Mouse (Mus musculus) 3T3-L1 (cell line): ENCODE results near the gene Fam124b.

Experiments used
- DNase-seq: peaks from one replicate; pipeline ENCODE4 v3.0.0-alpha.2; 2015; ENCODE audit warnings: low read depth, low spot score

Gene Fam124b

DNA sequence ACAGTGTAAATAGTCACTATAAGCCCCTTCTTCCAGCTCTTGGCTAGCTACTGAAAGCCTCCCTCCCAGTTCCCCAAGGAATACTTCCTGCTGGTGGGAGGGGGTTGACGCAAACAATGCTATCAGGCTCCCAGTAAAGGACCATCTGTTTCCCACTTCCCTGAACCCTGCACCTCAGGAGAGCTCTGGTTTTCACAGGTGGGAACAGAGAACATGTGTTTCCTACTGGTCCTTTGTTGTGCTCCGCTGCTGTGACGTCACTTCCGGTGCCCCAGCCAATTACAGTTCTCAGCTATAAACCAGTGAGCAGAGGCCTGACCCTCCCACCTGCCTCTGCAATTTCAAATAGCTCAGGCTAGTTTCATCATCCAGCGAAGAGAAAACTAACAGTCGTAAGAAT lies at the start of gene Fam124b:
TSS of gene Fam124b (minus strand) at position 206 of the 400 bp plus-strand sequence.
- DNase-seq: no peak

GRCm38 (mm10) chr1:80260443-80260842 lies 42.2 kb upstream of the Fam124b start:
- no peak for DNase-seq

DNA sequence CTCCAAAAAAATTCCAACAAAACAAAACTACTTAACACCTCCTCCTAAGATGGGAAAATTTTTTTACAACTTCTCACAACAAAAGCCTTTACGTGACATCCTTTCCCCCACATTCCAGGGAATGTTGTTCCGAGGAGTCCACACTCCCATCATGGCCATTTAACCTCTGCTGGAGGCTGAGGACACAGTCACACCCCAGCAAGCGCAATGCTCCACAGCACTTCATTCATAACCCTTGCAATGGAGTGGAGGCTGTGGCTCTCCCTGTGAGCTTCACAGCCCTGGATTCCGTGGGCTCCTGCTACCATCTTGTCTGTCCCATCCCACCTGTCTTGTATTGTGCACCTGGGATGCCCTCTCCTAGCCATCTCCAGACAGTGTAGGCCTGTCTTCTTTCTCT lies 40.4 kb upstream of the Fam124b start:
- DNase-seq: no peak

DNA sequence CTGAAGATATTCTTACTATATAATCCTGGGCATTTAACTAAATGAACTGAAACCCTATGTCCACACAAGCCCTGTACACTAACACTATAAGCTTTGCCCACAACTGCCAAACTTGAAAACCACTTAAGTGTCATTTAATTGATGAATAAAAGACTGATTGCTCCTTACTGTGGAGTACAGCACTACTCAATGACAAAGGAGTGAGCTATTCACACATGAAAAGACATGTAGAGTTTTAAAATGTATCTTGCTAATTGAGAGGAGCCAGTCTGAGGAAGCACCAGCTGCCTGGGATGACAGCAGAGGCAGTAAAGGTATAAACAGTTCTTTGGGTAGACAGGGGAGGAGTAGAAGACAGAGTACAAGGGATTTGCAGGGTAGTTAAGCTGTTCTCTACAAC lies 35.0 kb upstream of the Fam124b start:
- DNase-seq: no peak

DNA sequence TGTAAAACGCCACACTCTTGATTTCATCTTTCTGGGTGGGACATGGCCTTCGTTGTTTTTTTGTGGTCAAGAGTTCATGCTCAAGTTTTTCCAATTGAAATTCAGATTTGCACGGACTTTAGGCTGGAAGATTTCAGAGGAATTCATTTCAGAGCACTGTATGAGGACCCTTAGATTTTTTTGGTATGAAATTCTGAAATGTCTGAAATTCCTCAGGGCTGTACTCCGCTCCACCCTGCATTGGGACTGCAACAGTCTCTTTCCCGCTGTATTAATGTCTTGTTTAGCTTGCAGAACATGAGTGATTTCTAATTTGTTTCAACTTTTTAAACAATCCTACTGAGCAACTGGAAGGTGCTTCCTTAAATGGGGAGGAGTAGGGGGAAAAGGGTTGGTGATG lies 32.0 kb upstream of the Fam124b start:
- DNase-seq: no peak

DNA sequence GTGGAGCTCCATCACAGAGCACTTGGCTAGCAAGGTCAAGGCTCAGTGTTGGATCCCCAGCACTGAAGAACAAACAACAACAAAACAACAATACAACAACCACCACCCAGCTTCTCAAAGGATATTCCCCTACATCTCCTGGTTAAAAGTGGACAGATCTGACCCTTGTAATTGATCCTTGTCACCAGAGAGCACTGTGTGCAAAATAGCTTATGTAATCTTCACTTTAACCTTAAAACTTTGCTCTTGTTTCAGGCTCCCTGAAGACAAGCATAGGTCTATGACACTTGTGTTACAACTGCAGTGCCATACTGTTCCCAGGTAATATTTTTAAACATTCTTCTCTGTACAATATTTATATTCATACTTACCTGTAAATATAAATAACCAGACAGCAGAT lies 28.9 kb upstream of the Fam124b start:
- no peak for DNase-seq

DNA sequence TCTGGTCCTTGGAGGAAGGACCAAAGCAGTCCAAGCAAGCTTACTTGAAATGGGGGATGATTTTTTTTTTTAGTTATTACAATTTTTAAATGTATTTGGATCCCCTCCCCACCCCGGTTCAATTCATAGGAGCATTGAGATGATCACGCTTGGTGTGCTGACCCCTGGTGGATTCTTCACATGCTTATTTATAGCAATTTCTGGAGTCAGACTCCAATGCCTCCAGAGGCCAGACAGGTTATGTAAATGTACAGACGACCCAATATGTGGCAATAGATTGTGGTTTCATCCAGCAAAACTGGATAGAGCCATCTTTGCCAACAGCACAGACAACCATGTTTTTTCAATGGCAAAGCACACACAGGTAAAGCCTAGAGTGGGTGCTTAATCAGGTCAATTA lies 25.9 kb upstream of the Fam124b start:
- DNase-seq: no peak

GRCm38 (mm10) chr1:80241579-80241978 lies 23.3 kb upstream of the Fam124b start:
- no peak for DNase-seq

DNA sequence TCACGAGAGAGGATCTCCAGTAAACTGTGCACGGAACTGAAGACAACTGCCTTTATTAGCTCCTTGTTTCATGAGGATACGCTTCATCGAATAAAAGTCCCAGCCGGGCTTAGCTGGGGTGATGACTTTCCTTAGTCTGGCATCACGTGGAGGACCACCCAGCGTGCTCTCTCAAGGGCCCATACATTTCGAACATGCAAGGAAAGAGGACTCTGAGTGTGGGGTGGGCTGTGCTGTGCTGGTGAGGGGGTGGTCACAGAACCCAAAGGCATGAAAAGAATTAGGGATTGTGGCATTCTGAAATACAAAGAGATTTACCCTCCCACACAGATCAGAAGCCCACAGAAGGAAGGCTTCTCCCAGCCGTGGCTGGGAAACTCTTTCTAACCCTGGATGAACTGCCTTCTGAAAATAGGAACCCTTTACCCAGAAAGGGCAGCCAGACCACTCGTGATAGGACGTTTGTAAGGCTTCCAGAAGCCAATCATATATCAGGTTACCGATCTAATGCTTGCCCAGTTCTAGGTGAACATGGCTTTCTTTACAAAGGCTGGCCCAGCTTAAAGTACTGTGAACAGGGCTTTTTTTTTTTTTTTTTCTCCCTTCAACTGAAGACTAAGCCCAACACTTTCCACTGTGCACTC lies 21.9 kb upstream of the Fam124b start:
- no peak for DNase-seq

GRCm38 (mm10) chr1:80239481-80239880 lies 21.2 kb upstream of the Fam124b start:
- no peak for DNase-seq

DNA sequence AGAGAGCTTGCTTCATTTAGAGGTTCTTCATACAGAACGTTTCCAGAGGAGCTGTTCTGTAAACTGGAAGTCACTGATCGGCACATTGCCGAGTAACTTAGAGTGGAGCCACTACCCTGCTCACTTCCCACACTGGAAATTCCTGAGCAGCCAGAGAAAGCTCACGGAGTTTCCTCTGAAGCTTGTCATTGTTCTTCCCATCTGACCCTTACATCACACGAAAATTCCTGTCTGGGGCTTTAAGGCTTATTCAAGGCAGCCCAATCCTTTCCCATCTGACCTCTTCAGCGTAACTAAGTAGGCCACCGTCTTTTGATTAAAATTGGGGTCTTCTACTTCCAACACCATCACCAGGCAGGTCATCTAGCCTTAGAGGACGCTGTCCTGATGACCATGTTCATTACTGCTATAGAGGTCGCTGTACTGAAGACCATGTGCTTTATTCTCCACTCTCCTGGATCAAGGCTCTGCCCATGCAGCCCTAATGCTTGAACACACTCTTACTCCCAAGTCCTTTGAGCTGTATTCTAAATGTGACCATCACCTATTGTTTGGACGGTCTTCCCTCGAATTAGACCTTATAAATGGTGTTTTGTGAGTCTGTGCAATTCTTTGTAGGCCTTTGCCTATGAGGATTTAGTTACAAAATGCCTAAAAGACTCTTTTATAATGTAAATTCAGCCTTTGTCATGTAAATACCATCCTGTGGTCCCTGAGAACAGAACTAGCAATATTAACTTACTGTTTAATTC lies 18.9 kb upstream of the Fam124b start:
- no peak for DNase-seq

GRCm38 (mm10) chr1:80236126-80236525 lies 17.9 kb upstream of the Fam124b start:
- no peak for DNase-seq

GRCm38 (mm10) chr1:80230612-80231011 lies 12.3 kb upstream of the Fam124b start:
- no peak for DNase-seq

DNA sequence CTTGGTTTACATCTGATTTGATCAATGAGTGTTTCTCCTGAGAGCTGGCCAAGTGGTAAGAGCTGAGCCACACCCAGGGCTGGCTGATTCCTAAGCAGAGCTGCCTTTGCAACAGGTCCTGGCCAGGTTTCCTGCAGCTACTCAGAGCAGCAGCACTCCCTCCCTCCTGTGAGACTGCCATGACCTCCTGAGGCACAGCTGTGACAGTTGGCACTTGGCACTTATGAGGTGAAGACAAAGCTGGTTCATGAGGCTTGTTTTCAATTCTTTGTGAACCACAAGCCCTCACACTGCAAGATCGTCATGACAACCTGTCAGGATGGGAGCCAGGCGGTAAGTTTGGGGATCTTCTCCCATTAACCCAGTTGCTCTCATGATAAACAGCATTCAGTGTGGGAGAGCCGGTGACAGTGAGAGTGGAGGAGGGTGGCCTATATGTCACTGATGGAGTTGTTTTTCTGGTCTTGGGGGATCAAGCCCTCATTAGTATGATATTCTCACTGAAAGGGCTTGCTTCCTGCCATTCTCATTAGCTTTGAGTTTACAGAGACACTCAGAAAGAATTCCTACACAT lies 6.7 kb upstream of the Fam124b start:
- DNase-seq: peak; percentile 7

- DNase-seq: peak; percentile 29
Observed at GRCm38 (mm10) chr1:80221151-80221550, 2.9 kb upstream of the Fam124b start.

- DNase-seq: no peak
Observed at GRCm38 (mm10) chr1:80213826-80214225, 4.4 kb downstream of the Fam124b start.

DNA sequence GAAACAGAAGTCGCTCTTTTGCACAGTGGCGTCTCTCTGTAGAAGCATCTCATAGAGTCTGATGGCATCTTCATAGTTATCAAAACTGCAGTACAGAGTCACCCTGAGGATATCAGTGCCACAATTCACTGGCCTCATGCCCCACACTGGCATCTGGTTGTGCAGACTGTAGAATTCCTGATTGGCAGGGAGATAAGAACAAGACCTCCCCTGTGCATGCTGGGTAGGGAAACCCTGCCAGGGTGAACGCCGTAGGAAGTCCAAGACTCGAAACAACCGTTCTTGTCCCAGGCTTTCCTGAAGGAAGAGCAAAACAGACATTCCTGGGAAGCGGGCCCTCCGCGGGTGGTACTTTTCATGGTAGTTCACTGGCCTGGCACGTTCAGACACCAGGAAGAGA lies 5.1 kb downstream of the Fam124b start:
- DNase-seq: no peak

- no peak for DNase-seq
Observed at GRCm38 (mm10) chr1:80202314-80202713, 16.0 kb downstream of the Fam124b start.

DNA sequence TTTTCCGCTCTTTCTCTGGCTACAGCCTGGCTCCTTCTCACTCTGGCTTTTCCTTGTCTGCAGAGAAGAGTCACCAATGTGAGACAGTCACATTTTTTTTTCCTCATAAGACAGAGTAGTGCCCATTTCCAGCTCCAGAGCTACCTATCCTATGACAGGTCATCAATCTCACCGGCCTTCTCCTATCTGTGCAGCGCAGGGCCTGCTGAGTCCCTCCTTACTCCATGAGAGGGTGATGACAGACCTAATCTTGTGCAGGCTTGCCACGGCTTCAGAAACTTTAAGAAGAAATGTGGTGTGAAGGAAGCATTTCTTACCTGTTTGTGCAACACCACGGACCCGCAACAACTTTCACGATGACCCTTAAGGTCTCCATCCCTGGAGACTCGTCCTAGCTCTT lies 25.4 kb downstream of the Fam124b start:
- no peak for DNase-seq

DNA sequence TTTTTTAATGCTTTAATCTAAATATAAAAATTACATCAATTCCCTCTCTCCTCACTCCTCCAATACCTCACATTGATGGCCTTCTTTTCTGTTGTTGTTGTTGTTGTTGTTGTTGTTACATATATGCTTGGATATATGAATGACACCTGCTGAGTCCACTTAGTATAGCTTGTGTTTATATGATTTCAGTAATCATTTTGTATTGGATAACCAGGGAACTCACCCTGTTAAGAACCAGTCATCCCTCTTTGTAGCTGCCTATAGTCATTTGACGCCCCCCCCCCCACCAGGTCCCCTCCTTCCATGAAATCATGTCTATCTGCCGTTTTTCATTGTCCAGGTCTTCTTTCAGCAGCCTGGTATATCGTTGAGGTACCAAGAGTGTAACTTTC lies 36.9 kb downstream of the Fam124b start:
- no peak for DNase-seq

DNA sequence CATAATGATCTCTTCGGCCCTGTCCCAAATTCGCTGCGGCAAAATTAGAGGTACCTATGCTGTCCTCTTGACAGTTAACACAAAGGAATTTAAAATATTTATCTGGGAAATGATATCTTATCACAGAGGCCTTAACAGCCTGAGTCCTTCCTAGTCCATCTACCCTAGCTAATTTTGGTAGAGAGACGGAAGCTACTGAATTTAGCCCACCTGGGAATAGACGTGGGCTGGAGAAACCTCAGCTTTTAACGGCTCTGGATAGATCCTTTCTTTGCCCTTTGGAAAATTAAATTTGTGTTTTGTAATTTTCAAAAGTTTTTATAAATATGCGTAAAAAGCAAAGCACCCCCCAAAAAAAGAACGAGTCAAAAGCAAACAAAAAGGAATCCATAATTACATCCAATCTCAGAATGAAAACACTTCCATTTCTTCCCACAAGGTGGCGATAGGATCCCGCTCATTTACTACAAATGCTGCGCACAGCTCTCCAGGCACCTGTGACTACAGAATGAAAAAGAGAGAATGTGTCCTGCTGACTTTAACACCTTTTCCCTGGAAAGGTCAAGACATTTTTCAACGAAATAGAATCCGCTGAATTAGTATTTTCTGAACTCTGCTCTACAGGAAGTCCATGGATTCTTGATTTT lies 37.4 kb downstream of the Fam124b start:
- peak; percentile 75 for DNase-seq

GRCm38 (mm10) chr1:80180128-80180527 lies 38.1 kb downstream of the Fam124b start:
- DNase-seq: peak; percentile 45
